Mouse (Mus musculus): ENCODE results near the gene Zkscan2.

Gene Zkscan2

GRCm38 (mm10) chr7:123442079-123442478 lies 58.2 kb downstream of the Zkscan2 start:
- DNase-seq (ENCODE audit: low read depth), result no peak

GRCm38 (mm10) chr7:123431206-123431605 lies 69.0 kb downstream of the Zkscan2 start:
- no peak for DNase-seq (ENCODE audit: low read depth)

- no peak for DNase-seq (ENCODE audit: low read depth)
Observed at GRCm38 (mm10) chr7:123430411-123430705, 69.9 kb downstream of the Zkscan2 start.

GRCm38 (mm10) chr7:123429624-123430410 lies 70.4 kb downstream of the Zkscan2 start:
- no peak for DNase-seq (ENCODE audit: low read depth)
